Mouse (Mus musculus) c-Kit-positive CD71-negative TER-119-negative erythroid progenitor cells, embryonic 14.5 days (primary cell): ENCODE measurements around the gene Nlk.
"Not testable (repeated sequence)": the region's sequence is repeated elsewhere in the genome, so short reads cannot be mapped to it uniquely, and the experiment has no call there.

ENCODE experiments used
- DNase-seq: peaks from one replicate; pipeline ENCODE4 v3.0.0-alpha.2; 2013; ENCODE audit warnings: low read depth

Gene Nlk

GRCm38 (mm10) chr11:78595773-78596172 is 101.4 kb downstream of the Nlk start:
- DNase-seq = no peak

GRCm38 (mm10) chr11:78594271-78594964 is 102.8 kb downstream of the Nlk start:
- no peak for DNase-seq

- DNase-seq = not testable (repeated sequence)
These were observed 109.5 kb downstream of the Nlk start for GRCm38 (mm10) chr11:78587677-78588076.

- DNase-seq = no peak
These were observed 111.1 kb downstream of the Nlk start for GRCm38 (mm10) chr11:78586099-78586498.

GRCm38 (mm10) chr11:78582848-78583247 is 114.3 kb downstream of the Nlk start:
- DNase-seq = no peak

GRCm38 (mm10) chr11:78574975-78575374 is 122.2 kb downstream of the Nlk start:
- DNase-seq = no peak

GRCm38 (mm10) chr11:78574536-78574935 is 122.6 kb downstream of the Nlk start:
- no peak for DNase-seq

- not testable (repeated sequence) for DNase-seq
These were observed 123.1 kb downstream of the Nlk start for GRCm38 (mm10) chr11:78574031-78574430.

GRCm38 (mm10) chr11:78571854-78572253 is 125.3 kb downstream of the Nlk start:
- no peak for DNase-seq

- DNase-seq = no peak
These were observed 125.7 kb downstream of the Nlk start for GRCm38 (mm10) chr11:78571441-78571840.

- no peak for DNase-seq
These were observed 127.4 kb downstream of the Nlk start for GRCm38 (mm10) chr11:78569806-78570205.

- DNase-seq = no peak
These were observed 128.3 kb downstream of the Nlk start for GRCm38 (mm10) chr11:78568827-78569226.

- DNase-seq = no peak
These were observed 129.6 kb downstream of the Nlk start for GRCm38 (mm10) chr11:78567614-78568013.

GRCm38 (mm10) chr11:78566775-78567174 is 130.4 kb downstream of the Nlk start:
- DNase-seq = no peak

- DNase-seq = peak; percentile 66
These were observed 136.7 kb downstream of the Nlk start for GRCm38 (mm10) chr11:78560447-78560846.

- no peak for DNase-seq
These were observed 139.9 kb downstream of the Nlk start for GRCm38 (mm10) chr11:78557241-78557640.

- DNase-seq = no peak
These were observed 141.1 kb downstream of the Nlk start for GRCm38 (mm10) chr11:78556070-78556469.

GRCm38 (mm10) chr11:78555623-78556022 is 141.6 kb downstream of the Nlk start:
- DNase-seq = no peak

- no peak for DNase-seq
These were observed 146.1 kb downstream of the Nlk start for GRCm38 (mm10) chr11:78551059-78551398.

- DNase-seq = peak; percentile 90
These were observed 146.8 kb downstream of the Nlk start, which contains the start of gene Tmem97 for GRCm38 (mm10) chr11:78550168-78551058. TSS of gene Tmem97 (minus strand) at chr11:78550777.

GRCm38 (mm10) chr11:78549491-78549987 is 147.6 kb downstream of the Nlk start:
- DNase-seq = no peak

GRCm38 (mm10) chr11:78547718-78548460 is 149.3 kb downstream of the Nlk start:
- DNase-seq = no peak
